Mouse (Mus musculus): Measurements from ENCODE around the gene Kif13a. TPM values are rescaled to one million over a fixed set of nuclear protein-coding genes. Genes with fewer than 3 reads are reported as not detected.

The Kif13a gene
- 38.7 TPM for polyA plus RNA-seq (2021)

GRCm38 (mm10) chr13:46929719-46930658 is at the start of gene Kif13a:
Gene Kif13a (minus strand): TSS chr13:46929867.
- ChIA-PET POLR2A (interaction anchor here (1.2 to 1.3 kb wide), 2 partner anchors 10 to 112 kb away, joined by 3 to 4 read pairs; no protein-coding TSS in a partner anchor), CTCF (interaction anchor here (0.7 to 1.2 kb wide), 2 partner anchors 12 to 85 kb away, joined by 3 read pairs; no protein-coding TSS in a partner anchor)
- peak; percentile 85 for ATAC-seq
- TF ChIP-seq CTCF (IDR thresholded peaks at IDR 0.05) = no peak
- DNase-seq (ENCODE audit: low read depth, low spot score) = peak; percentile 67
- H3K27me3 ChIP-seq = no peaks in the 10 kb centered on the region
- in situ Hi-C loops (cut with MboI; ENCODE audit: low pct_unique_long_range_greater_than_20kb) = loop anchor here (5.0 to 10.0 kb wide), 2 partner anchors 85 to 88 kb away; partner anchors contain the start of gene Nhlrc1

- no peak for TF ChIP-seq CTCF (IDR thresholded peaks at IDR 0.05)
- H3K27me3 ChIP-seq = no peaks in the 10 kb centered on the region
- no peak for DNase-seq (ENCODE audit: low read depth, low spot score)
- in situ Hi-C loops (cut with MboI; ENCODE audit: low pct_unique_long_range_greater_than_20kb) = no loop called here
- CTCF ChIA-PET = no interaction called here
- ATAC-seq = no peak
- POLR2A ChIA-PET = no interaction called here
Measured at GRCm38 (mm10) chr13:46976532-46976931, 46.9 kb upstream of the Kif13a start.

GRCm38 (mm10) chr13:46975930-46976329 is 46.3 kb upstream of the Kif13a start:
- TF ChIP-seq CTCF (IDR thresholded peaks at IDR 0.05) = no peak
- POLR2A ChIA-PET = no interaction called here
- CTCF ChIA-PET = no interaction called here
- H3K27me3 ChIP-seq = no peaks in the 10 kb centered on the region
- ATAC-seq = no peak
- in situ Hi-C loops (cut with MboI; ENCODE audit: low pct_unique_long_range_greater_than_20kb) = no loop called here
- no peak for DNase-seq (ENCODE audit: low read depth, low spot score)

DNA sequence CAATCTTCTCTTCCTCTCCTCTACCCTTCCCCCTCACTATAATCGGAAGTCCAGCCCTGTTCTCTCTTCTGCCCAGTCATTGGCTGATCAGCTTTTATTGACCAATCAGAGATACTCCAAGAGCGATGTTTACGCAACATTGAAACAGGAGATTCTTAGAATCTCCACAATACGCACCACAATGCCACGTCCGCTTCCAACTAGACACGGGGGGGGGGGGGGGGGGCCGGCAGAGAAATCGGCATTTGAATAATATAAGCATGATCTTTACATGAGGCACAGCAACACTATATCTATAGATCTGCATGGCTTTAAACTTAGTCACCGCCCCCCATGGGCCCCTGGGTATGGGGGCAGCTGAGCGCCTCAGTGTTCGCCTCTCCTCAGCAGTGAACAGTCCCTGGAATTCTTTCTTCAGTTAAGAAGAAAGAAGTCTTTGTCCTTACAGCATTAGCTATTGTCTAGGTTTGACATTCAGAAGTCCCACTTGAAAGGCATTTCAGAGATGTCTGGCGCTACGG is 45.4 kb upstream of the Kif13a start:
- no peak for TF ChIP-seq CTCF (IDR thresholded peaks at IDR 0.05)
- ChIA-PET POLR2A (no interaction called here), CTCF (no interaction called here)
- in situ Hi-C loops (cut with MboI; ENCODE audit: low pct_unique_long_range_greater_than_20kb) = no loop called here
- DNase-seq (ENCODE audit: low read depth, low spot score) = no peak
- H3K27me3 ChIP-seq = no peaks in the 10 kb centered on the region
- ATAC-seq = no peak

- ATAC-seq (no peak), DNase-seq (ENCODE audit: low read depth, low spot score) (no peak)
- no peaks in the 10 kb centered on the region for H3K27me3 ChIP-seq
- no peak for TF ChIP-seq CTCF (IDR thresholded peaks at IDR 0.05)
- ChIA-PET CTCF (no interaction called here), POLR2A (no interaction called here)
- in situ Hi-C loops (cut with MboI; ENCODE audit: low pct_unique_long_range_greater_than_20kb) = no loop called here
Measured at GRCm38 (mm10) chr13:46970286-46970945, 40.7 kb upstream of the Kif13a start.

DNA sequence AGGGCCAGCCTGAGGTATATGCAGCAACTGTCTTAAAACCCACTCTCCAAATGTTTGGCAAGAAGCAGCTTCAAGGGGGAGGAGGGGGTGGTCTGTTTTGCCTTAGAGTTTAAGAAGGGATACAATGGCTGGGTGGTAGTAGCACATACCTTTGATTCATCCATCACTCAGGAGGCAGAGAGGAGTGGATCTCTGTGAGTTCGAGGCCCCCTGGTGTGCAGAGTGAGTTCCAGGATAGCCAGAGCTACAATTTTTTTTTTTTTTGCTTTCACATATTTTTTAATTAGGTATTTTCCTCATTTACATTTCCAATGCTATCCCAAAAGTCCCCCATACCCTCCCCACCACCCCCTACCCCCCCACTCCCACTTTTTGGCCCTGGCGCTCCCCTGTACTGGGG is 39.0 kb upstream of the Kif13a start:
- no peak for ATAC-seq
- TF ChIP-seq CTCF (IDR thresholded peaks at IDR 0.05) = peak; percentile 35
- no peak for DNase-seq (ENCODE audit: low read depth, low spot score)
- CTCF ChIA-PET = interaction anchor here (2.2 kb wide), 1 partner anchor 37 kb away, joined by 4 read pairs; no protein-coding TSS in a partner anchor
- in situ Hi-C loops (cut with MboI; ENCODE audit: low pct_unique_long_range_greater_than_20kb) = no loop called here
- POLR2A ChIA-PET = interaction anchor here (2.2 kb wide), 1 partner anchor 10 kb away, joined by 7 read pairs; no protein-coding TSS in a partner anchor
- H3K27me3 ChIP-seq = no peaks in the 10 kb centered on the region

- peak; percentile 14 for TF ChIP-seq CTCF (IDR thresholded peaks at IDR 0.05)
- H3K27me3 ChIP-seq = no peaks in the 10 kb centered on the region
- in situ Hi-C loops (cut with MboI; ENCODE audit: low pct_unique_long_range_greater_than_20kb) = no loop called here
- ATAC-seq (no peak), DNase-seq (ENCODE audit: low read depth, low spot score) (no peak)
- ChIA-PET CTCF (interaction anchor here (2.2 kb wide), 1 partner anchor 36 kb away, joined by 4 read pairs; no protein-coding TSS in a partner anchor), POLR2A (interaction anchor here (2.2 kb wide), 1 partner anchor 9 kb away, joined by 7 read pairs; no protein-coding TSS in a partner anchor)
Measured at GRCm38 (mm10) chr13:46967308-46967707, 37.6 kb upstream of the Kif13a start.

DNA sequence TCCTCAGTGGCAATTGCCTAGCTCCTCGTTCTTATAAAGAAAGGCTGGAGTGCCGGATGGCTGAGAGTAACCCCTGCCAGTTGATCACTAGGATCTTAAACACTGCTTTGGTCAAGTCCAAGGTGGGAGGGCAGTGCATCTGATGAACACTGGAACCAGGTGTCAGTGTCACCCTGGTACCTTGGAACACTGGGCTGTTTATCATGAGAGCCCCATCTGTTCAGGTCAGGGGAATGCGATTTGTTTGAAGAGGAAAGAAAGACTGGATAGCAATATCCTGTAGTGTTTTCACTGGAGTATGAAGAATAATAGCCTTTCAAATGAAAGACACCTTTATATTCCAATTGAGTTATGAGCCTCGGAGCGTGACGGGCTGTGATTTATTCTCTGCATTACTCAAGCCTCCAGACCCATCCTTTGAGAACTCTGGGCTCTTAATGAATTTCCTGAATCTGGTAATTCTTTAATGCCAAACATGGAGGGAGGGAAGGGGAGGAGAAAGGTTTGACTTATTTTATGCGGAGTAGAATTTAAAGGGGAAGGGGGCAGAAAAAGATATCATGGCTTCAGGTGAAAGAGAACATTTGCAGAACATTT is 31.3 kb upstream of the Kif13a start:
- ChIA-PET CTCF (interaction anchor here (1.3 kb wide), 1 partner anchor 53 kb away, joined by 3 read pairs; no protein-coding TSS in a partner anchor), POLR2A (no interaction called here)
- in situ Hi-C loops (cut with MboI; ENCODE audit: low pct_unique_long_range_greater_than_20kb) = no loop called here
- no peak for TF ChIP-seq CTCF (IDR thresholded peaks at IDR 0.05)
- no peaks in the 10 kb centered on the region for H3K27me3 ChIP-seq
- ATAC-seq = no peak
- no peak for DNase-seq (ENCODE audit: low read depth, low spot score)

GRCm38 (mm10) chr13:46959139-46959538 is 29.5 kb upstream of the Kif13a start:
- TF ChIP-seq CTCF (IDR thresholded peaks at IDR 0.05) = no peak
- peak; percentile 77 for DNase-seq (ENCODE audit: low read depth, low spot score)
- ATAC-seq = peak; percentile 85
- no peaks in the 10 kb centered on the region for H3K27me3 ChIP-seq
- ChIA-PET POLR2A (interaction anchor here (1.5 kb wide), 1 partner anchor 8 kb away, joined by 7 read pairs; no protein-coding TSS in a partner anchor), CTCF (interaction anchor here (1.4 kb wide), 1 partner anchor 58 kb away, joined by 5 read pairs; no protein-coding TSS in a partner anchor)
- in situ Hi-C loops (cut with MboI; ENCODE audit: low pct_unique_long_range_greater_than_20kb) = no loop called here

DNA sequence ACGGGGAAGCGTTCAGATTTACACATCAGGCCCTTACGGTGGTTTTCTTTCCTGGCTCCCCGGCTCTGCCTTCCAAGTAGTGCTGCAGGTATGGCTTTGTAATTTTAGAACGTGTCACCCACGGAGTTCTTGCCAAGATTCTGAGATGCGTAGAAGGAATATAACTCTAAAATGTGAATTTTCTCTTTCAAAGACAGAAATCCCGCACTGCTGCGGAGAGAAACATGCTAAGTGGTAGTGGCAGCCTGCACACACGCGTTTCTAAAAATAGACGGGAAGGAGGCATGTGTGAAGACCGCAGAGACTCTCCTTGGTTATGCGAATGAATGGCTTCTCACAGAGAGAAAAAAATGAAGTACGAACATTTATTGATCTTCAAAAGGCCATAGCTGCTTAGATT is 21.5 kb upstream of the Kif13a start:
- DNase-seq (ENCODE audit: low read depth, low spot score) = no peak
- ATAC-seq = no peak
- POLR2A ChIA-PET = no interaction called here
- CTCF ChIA-PET = interaction anchor here (1.6 kb wide), 1 partner anchor 11 kb away, joined by 5 read pairs; no protein-coding TSS in a partner anchor
- in situ Hi-C loops (cut with MboI; ENCODE audit: low pct_unique_long_range_greater_than_20kb) = no loop called here
- no peak for TF ChIP-seq CTCF (IDR thresholded peaks at IDR 0.05)
- H3K27me3 ChIP-seq = no peaks in the 10 kb centered on the region

Data from Patski (cell line).